ENCODE assay signal across 15 mouse cellular contexts in the genomic region with DNA sequence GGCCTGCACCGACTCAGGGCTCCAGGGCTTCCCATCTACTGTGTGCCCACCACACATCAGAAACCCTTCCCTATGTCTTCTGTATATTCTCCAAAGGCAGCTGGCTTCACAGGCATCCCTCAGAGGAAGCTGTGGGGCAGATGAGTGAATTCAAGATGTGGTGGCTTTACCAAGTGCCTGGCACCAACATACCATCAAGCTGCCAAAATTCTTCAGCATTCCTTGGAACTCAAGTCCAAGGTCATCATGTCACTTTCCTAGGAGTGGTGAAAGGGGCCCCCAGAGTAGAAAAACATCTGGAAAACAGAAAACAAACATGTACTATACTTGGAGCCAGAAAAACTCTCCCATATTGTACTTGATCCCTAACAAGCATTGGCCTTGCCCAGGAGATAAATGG. TPM values are rescaled to one million over a fixed set of nuclear protein-coding genes. Genes with fewer than 3 reads are reported as not detected.
"Had no signal": no experiment of that assay in that cellular context is flagged by ENCODE, and none has a peak within 500 bp of the region (broad histone marks: within the 10 kb centered on the region; RNA-seq: fewer than 3 reads in every experiment).

No protein-coding gene starts in this region.

- DNase-seq: kidney, adult 9 months; kidney, postnatal 14 days; layer of hippocampus, postnatal 36 days; liver, embryonic 13.5 days; lung, adult 2 months; lung, postnatal 14 days; lung, postnatal 4 days; right cerebral cortex, adult 18-20 months; right cerebral cortex, postnatal 14 days; right cerebral cortex, postnatal 4 days; thymus, adult 2 months; thymus, postnatal 14 days; thymus, postnatal 4 days had no signal

RNA-seq across cellular contexts. Expression of gene Ssu2, which starts 28.5 kb away (rescaled TPM):
- total RNA-seq: liver, adult 2 months; megakaryocyte, adult 5-6 weeks had no signal
